Mouse (Mus musculus) liver, embryonic 16.5 days (tissue): ENCODE data around the gene Acadvl. TPM values are rescaled to one million over a fixed set of nuclear protein-coding genes. Genes with fewer than 3 reads are reported as not detected.

Experiments used
- ATAC-seq: fragments of 200-750 bp; cut with Nextera tagmentation; 2 replicates; pipeline ENCODE4 v1.8.0; 2017; ENCODE audit warnings: low read depth, mild to moderate bottlenecking, moderate number of reproducible peaks, moderate library complexity
- H3K27ac ChIP-seq: fragments of 300-500 bp; sonication (generic); 2 replicates; pipeline ENCODE4 v1.5.1; 2014; ENCODE audit warnings: mild to moderate bottlenecking, low read length
- H3K27me3 ChIP-seq: fragments of 300-500 bp; sonication (generic); 2 replicates; pipeline ENCODE4 v1.6.1; 2014; ENCODE audit warnings: low read depth, low read length, mixed read lengths; ENCODE audit not compliant: control insufficient read depth, insufficient read depth
- H3K36me3 ChIP-seq: fragments of 300-500 bp; sonication (generic); 2 replicates; pipeline ENCODE4 v1.6.1; 2014; ENCODE audit warnings: mild to moderate bottlenecking; ENCODE audit not compliant: control insufficient read depth, insufficient read depth
- H3K4me1 ChIP-seq: fragments of 300-500 bp; sonication (generic); 2 replicates; pipeline ENCODE4 v1.6.1; 2014; ENCODE audit warnings: low read depth, low read length, mixed read lengths; ENCODE audit not compliant: control insufficient read depth
- H3K4me2 ChIP-seq: fragments of 300-500 bp; sonication (generic); 2 replicates; pipeline ENCODE4 v1.6.1; 2014; ENCODE audit warnings: low read depth, low read length, mixed read lengths
- H3K4me3 ChIP-seq: fragments of 300-500 bp; sonication (generic); 2 replicates; pipeline ENCODE4 v1.5.1; 2014; ENCODE audit warnings: low read depth, mild to moderate bottlenecking, low read length
- H3K9ac ChIP-seq: fragments of 300-500 bp; sonication (generic); 2 replicates; pipeline ENCODE4 v1.6.1; 2014; ENCODE audit warnings: low read depth, low read length
- H3K9me3 ChIP-seq: fragments of 300-500 bp; sonication (generic); replicated peaks from 2 replicates; pipeline ENCODE4 v1.6.1; 2016; ENCODE audit warnings: low read length; ENCODE audit not compliant: control insufficient read depth
- WGBS: fragments of 180-500 bp; shearing (Covaris S2); extraction: QIAGEN DNeasy Blood & Tissue Kit; methylation state at CpG from one replicate; pipeline ENCODE4 v1.1.7; 2014; ENCODE audit not compliant: insufficient replicate concordance; 5-methylcytosine and 5-hydroxymethylcytosine counted together
- polyA plus RNA-seq: library from polyadenylated mRNA; unstranded; fragments of >200 nt; fragmentation: Nextera tagmentation; extraction: Ambion mirVana; gene quantifications from 2 replicates; pipeline ENCODE4 v1.2.1, GENCODE M21; 2015

Acadvl gene
- polyA plus RNA-seq, 1 experiment from 2014 or later, result 138 TPM

DNA sequence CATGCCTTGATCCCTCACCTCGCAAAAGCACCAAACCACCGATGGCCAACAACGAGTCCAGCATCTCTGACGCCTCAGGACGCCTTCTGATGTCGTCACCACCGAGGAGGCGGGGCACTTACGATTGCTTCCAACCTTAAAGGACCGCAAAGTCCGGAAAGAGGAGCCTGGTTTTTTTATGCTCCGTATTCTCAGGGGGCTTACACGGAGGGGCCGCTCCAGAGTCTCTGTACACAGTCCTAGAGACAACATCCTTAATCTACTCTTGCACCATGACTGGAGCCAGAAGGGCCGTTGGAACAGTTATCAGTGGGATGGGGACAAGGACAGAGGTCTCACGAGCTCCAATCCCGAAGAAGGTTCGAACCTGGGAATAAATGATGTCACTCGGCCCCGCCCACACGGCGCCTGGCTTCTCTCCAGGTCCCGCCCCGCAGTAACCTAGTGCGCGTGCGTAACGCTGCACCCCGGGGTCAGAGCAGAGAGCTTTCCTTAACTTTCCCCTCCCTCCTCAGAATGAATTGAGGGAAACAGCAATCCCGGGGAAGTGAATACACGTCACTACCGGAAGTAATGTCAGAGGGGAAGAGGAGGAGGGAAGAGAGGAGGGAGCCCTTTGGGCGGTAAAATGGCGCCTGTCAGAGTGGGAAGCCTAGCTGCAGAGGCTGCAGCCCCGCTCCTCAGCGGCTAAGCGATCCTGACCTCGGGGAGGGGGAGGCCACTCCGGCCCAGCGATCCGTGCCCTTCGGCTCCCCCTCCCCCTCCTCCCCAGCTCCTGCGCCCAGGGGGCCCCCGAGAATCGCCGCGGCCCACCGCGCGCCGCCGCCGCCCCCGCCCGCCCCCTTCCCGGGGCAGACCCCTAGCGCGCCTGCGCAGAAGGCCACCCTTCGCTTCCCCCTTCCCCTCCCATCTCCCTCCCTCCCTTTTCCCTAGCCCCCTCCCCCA, 34.7 kb downstream of the Acadvl start:
- Histone ChIP-seq H3K36me3 (peaks cover 16% of the 10 kb centered on the region), H3K4me2 (peak overlapping the region; percentile 87), H3K4me1 (peaks cover 25% of the 10 kb centered on the region)

DNA sequence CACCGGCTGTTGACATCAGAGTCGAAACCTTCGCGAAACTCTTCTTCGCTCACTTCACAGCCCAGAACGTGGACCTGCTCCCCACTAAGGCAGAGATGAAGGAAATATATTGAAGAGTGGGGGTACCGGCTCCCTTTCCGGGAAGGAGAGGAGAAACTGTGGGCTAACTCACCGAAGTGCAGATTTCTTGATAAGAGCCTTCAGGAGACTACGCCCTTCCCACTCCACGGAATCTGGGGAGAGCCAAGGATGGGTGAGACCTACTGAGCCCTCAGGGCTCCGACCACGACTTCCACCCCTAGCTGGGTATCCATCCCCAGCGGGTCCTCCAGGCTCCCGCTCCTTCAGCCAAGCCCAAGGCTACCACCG, 35.4 kb downstream of the Acadvl start:
- Histone ChIP-seq H3K4me3 (peak overlapping the region; percentile 81), H3K4me2 (peak overlapping the region; percentile 87), H3K36me3 (peaks cover 15% of the 10 kb centered on the region), H3K4me1 (peaks cover 25% of the 10 kb centered on the region), H3K27ac (peak overlapping the region; percentile 97), H3K27me3 (no peaks in the 10 kb centered on the region), H3K9ac (peak overlapping the region; percentile 96), H3K9me3 (no peaks in the 10 kb centered on the region)
- 2% methylated on average over 16 of the region's 16 CpGs for WGBS
- ATAC-seq, result peak; percentile 23

More for the DNA sequence above, 34.7 kb downstream of the Acadvl start:
- H3K9ac ChIP-seq, result peak overlapping the region; percentile 96
- H3K27ac ChIP-seq, result peak overlapping the region; percentile 97
- H3K27me3 ChIP-seq, result no peaks in the 10 kb centered on the region
- ATAC-seq, result peak; percentile 91
- no peaks in the 10 kb centered on the region for H3K9me3 ChIP-seq
- WGBS, result 0% methylated on average over 49 of the region's 60 CpGs
- peak overlapping the region; percentile 81 for H3K4me3 ChIP-seq

DNA sequence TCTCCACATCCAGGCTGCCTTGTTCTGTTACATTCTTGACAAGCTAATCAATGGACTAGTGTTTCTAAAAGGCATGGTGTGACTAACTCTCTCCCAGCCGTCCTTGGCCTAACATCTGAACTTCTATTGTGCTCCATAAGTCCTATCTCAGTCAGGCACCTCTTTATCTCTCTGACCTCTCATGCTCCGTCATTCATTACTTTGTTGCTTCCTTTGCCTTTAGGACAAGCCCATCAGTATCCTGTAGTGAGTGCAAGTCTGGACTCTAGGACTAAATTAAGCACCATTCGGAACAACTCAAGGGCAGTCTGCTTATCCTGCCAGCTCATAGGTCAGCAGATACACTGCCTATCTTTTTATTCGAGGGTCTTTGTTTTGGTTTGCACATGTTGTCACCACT, 38.9 kb downstream of the Acadvl start:
- no peaks in the 10 kb centered on the region for H3K27me3 ChIP-seq
- no peak for ATAC-seq
- no peak overlapping the region for H3K4me2 ChIP-seq
- H3K9ac ChIP-seq, result no peak overlapping the region
- no peak overlapping the region for H3K27ac ChIP-seq
- H3K9me3 ChIP-seq, result no peaks in the 10 kb centered on the region
- H3K4me1 ChIP-seq, result peaks cover 7% of the 10 kb centered on the region
- peaks cover 13% of the 10 kb centered on the region for H3K36me3 ChIP-seq
- H3K4me3 ChIP-seq, result no peak overlapping the region
- 70% methylated on average over 4 of the region's 4 CpGs for WGBS

DNA sequence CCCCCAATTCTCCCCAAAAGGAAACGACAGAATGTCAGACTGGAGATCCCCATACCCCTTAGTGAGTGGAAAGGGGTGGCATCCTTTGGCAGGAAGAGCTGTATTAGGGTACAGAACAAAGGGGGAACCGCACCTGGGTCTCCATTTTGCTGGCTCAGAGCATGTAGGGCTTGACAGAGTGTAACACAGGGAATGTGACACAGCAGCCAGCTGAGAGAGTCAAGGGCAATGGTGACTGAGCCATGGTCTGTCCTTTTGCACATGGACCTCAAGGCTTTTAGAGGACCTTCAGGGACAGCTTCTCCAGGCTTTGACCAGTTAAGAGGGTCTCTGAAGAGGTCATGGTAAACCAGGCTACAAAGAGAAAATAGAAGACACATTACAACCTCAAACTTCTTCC, 40.3 kb downstream of the Acadvl start:
- no peaks in the 10 kb centered on the region for H3K9me3 ChIP-seq
- H3K27me3 ChIP-seq, result no peaks in the 10 kb centered on the region
- peaks cover 13% of the 10 kb centered on the region for H3K36me3 ChIP-seq
- H3K9ac ChIP-seq, result no peak overlapping the region
- H3K4me3 ChIP-seq, result no peak overlapping the region
- H3K4me1 ChIP-seq, result peaks cover 7% of the 10 kb centered on the region
- WGBS, result 79% methylated on average over 2 of the region's 2 CpGs
- no peak overlapping the region for H3K4me2 ChIP-seq
- no peak for ATAC-seq
- H3K27ac ChIP-seq, result no peak overlapping the region

DNA sequence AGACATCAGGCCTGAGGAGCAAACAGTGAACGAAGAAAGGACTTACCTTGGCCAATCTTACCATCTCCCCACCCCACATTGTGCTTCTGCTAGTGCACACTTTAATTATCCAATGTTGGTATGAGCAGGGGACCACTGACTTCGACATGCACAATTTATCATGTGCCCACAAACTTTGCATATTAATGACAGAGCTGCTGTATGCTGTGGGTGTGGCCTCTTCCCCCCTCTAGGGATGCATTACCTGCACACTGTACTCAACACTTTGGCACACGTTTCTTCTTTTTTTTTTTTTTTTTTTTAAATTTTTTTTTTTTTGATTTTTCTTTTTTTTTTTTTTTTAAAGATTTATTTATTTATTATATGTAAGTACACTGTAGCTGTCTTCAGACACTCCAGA, 44.4 kb downstream of the Acadvl start:
- no peak overlapping the region for H3K27ac ChIP-seq
- ATAC-seq, result no peak
- peaks cover 21% of the 10 kb centered on the region for H3K27me3 ChIP-seq
- no peak overlapping the region for H3K4me2 ChIP-seq
- peaks cover 10% of the 10 kb centered on the region for H3K4me1 ChIP-seq
- H3K9me3 ChIP-seq, result no peaks in the 10 kb centered on the region
- WGBS, result 59% methylated on average over 3 of the region's 3 CpGs
- no peak overlapping the region for H3K4me3 ChIP-seq
- no peak overlapping the region for H3K9ac ChIP-seq
- H3K36me3 ChIP-seq, result peaks cover 15% of the 10 kb centered on the region

DNA sequence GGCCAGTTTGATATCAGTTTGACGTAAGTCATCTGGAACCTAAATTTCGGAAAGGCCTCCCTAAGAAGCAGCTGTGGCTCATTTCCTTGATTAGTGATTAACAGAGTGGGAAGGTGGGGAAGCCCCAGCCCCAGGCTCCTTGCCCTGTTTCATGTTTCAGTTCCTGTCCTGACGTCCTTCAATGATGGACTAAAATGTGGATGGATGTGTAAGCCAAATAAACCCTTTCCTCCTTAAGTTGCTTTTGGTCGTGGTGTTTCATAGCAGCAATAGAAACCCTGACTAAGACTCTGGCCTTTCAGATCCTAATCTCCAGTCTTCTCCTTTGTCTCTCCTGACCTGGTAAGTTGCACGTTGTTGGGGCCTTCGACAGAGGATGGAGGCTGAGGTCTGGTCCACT, 45.0 kb downstream of the Acadvl start:
- H3K4me3 ChIP-seq, result no peak overlapping the region
- peaks cover 13% of the 10 kb centered on the region for H3K4me1 ChIP-seq
- no peak overlapping the region for H3K9ac ChIP-seq
- WGBS, result 79% methylated on average over 6 of the region's 6 CpGs
- H3K4me2 ChIP-seq, result no peak overlapping the region
- ATAC-seq, result no peak
- no peaks in the 10 kb centered on the region for H3K9me3 ChIP-seq
- peaks cover 12% of the 10 kb centered on the region for H3K36me3 ChIP-seq
- no peak overlapping the region for H3K27ac ChIP-seq
- peaks cover 27% of the 10 kb centered on the region for H3K27me3 ChIP-seq

DNA sequence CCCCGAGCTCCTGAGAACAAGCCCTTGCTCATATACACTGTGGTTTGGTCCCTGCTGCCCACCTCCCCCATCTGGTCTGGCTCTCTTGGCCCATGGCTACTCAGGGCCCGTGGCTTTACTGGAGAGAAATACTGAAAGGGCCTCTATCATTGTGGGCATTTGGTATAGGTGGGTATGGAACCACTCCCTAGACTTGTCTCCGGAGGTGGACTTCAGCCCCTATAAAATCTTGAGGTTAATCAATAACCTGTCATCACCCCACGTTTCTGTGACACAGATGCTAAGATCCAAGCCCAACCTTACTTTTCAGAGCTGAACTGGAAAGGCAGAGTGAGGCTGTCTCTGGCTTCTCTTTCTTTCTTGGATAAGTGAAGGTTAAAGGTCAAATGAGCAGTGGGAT, 46.4 kb downstream of the Acadvl start:
- peaks cover 14% of the 10 kb centered on the region for H3K4me1 ChIP-seq
- H3K27ac ChIP-seq, result no peak overlapping the region
- H3K9me3 ChIP-seq, result no peaks in the 10 kb centered on the region
- no peak overlapping the region for H3K4me2 ChIP-seq
- H3K9ac ChIP-seq, result no peak overlapping the region
- peaks cover 7% of the 10 kb centered on the region for H3K36me3 ChIP-seq
- WGBS, result 63% methylated on average over 4 of the region's 4 CpGs
- no peak for ATAC-seq
- no peak overlapping the region for H3K4me3 ChIP-seq
- peaks cover 41% of the 10 kb centered on the region for H3K27me3 ChIP-seq

DNA sequence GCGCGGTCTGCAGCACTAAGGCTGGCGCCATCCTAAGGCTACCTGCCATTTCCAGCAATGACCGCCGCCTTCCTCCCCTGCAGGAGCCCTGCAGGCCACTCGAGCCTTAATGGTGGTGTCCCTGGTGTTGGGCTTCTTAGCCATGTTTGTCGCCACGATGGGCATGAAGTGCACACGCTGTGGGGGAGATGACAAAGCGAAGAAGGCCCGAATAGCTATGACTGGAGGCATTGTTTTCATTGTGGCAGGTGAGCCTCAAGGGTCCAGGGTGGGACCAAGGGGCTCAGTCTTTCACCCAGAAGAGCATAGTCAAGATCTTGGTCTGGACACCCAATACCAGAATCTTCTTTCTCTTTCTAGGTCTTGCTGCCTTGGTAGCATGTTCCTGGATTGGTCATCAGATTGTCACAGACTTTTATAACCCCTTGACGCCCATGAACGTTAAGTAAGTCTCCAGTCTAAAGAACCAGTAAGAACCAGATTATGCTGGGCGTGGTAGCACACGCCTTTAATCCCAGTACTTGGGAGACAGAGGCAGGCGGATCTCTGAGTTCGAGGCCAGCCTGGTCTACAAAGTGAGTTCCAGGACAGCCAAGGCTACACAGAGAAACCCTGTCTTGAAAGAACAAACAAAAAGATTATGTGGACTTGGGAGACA, 48.2 kb downstream of the Acadvl start:
- H3K36me3 ChIP-seq, result peaks cover 4% of the 10 kb centered on the region; the same call in 1 of the 2 replicates
- peaks cover 58% of the 10 kb centered on the region for H3K27me3 ChIP-seq
- ATAC-seq, result no peak
- H3K4me2 ChIP-seq, result peak overlapping the region; percentile 59
- peaks cover 14% of the 10 kb centered on the region for H3K4me1 ChIP-seq
- H3K9ac ChIP-seq, result no peak overlapping the region
- H3K4me3 ChIP-seq, result peak overlapping the region; percentile 44
- H3K9me3 ChIP-seq, result no peaks in the 10 kb centered on the region
- WGBS, result 29% methylated on average over 17 of the region's 17 CpGs
- H3K27ac ChIP-seq, result no peak overlapping the region
